Mouse (Mus musculus) v-Abl transformed pro-B cells (cell line): ENCODE results near the gene Ttc38.

Source experiments
- in situ Hi-C, 2 experiments: fragments of 400-800 bp; cut with MboI; formaldehyde crosslinking; loops; one replicate each; pipeline ENCODE4 v1.15.1; 2025; ENCODE audit not compliant: unreplicated experiment in 2 of 2

Ttc38 gene

GRCm38 (mm10) chr15:85885606-85886005, 53.5 kb downstream of the Ttc38 start:
- in situ Hi-C loops = loop anchor here in 1 of 2 experiments (10.0 kb wide), 1 partner anchor 329 kb away; the partner anchor contains the start of gene Tbc1d22a

- in situ Hi-C loops = loop anchor here in 1 of 2 experiments (10.0 kb wide), 1 partner anchor 326 kb away; the partner anchor contains the start of gene Tbc1d22a
Measured at GRCm38 (mm10) chr15:85889235-85889634, 57.1 kb downstream of the Ttc38 start.

GRCm38 (mm10) chr15:85891971-85892370, 59.9 kb downstream of the Ttc38 start:
- in situ Hi-C loops = no loop called here

- in situ Hi-C loops = no loop called here
Measured at GRCm38 (mm10) chr15:85892498-85893118, 60.5 kb downstream of the Ttc38 start.

- in situ Hi-C loops = no loop called here
Measured at GRCm38 (mm10) chr15:85893871-85894270, 61.8 kb downstream of the Ttc38 start.

GRCm38 (mm10) chr15:85896284-85896683, 64.2 kb downstream of the Ttc38 start:
- in situ Hi-C loops = no loop called here

- in situ Hi-C loops = no loop called here
Measured at GRCm38 (mm10) chr15:85897113-85897512, 65.0 kb downstream of the Ttc38 start.

- in situ Hi-C loops = no loop called here
Measured at GRCm38 (mm10) chr15:85899396-85899795, 67.3 kb downstream of the Ttc38 start.

- in situ Hi-C loops = no loop called here
Measured at GRCm38 (mm10) chr15:85900318-85900717, 68.2 kb downstream of the Ttc38 start.

- in situ Hi-C loops = no loop called here
Measured at GRCm38 (mm10) chr15:85900801-85901200, 68.7 kb downstream of the Ttc38 start.

GRCm38 (mm10) chr15:85902505-85902904, 70.4 kb downstream of the Ttc38 start:
- in situ Hi-C loops = no loop called here

GRCm38 (mm10) chr15:85903826-85904225, 71.7 kb downstream of the Ttc38 start:
- in situ Hi-C loops = no loop called here
